Mouse (Mus musculus) midbrain, embryonic 12.5 days (tissue): Measurements from ENCODE around the gene Adamts17. TPM values are rescaled to one million over a fixed set of nuclear protein-coding genes. Genes with fewer than 3 reads are reported as not detected.

Experiments
- polyA plus RNA-seq: library from polyadenylated mRNA; unstranded; fragments of >200 nt; fragmentation: Nextera tagmentation; extraction: Ambion mirVana; gene quantifications from 2 replicates; pipeline ENCODE4 v1.2.1, GENCODE M21; 2016

Gene Adamts17
- polyA plus RNA-seq, 1 experiment from 2014 or later, result 2.2 TPM

Other genes starting within 250 kb of the Adamts17 start
- 20.9 and 21.6 TPM in 2 replicates for gene Asb7, start 150.1 kb upstream of the Adamts17 start, polyA plus RNA-seq
- 19.2 and 21.9 TPM in 2 replicates for gene Lins1, start 149.8 kb upstream of the Adamts17 start, polyA plus RNA-seq
- 0.98 and 1.1 TPM in 2 replicates for gene Cers3, start 96.2 kb upstream of the Adamts17 start, polyA plus RNA-seq